Mouse (Mus musculus) cerebellum, adult 2 months (tissue): Measurements from ENCODE around the gene 1500011B03Rik.

Experiments
- CTCF ChIP-seq: fragments of 200-500 bp; IDR thresholded peaks from 2 replicates; pipeline ENCODE4 v1.5.1; 2011; ENCODE audit warnings: low read depth, mild to moderate bottlenecking, control low read depth, low read length, moderate library complexity, borderline replicate concordance; ENCODE audit not compliant: insufficient read depth
- POLR2A ChIP-seq: fragments of 200-500 bp; IDR thresholded peaks from 2 replicates; pipeline ENCODE4 v1.6.1; 2011; ENCODE audit warnings: low read length, control low read depth, borderline replicate concordance; ENCODE audit not compliant: insufficient read depth

GRCm38 (mm10) chr5:114808385-114808784, 14.9 kb downstream of the 1500011B03Rik start:
- TF ChIP-seq POLR2A (no peak), CTCF (no peak)
